Mouse (Mus musculus): ENCODE data around the gene Bnc1. TPM values are rescaled to one million over a fixed set of nuclear protein-coding genes. Genes with fewer than 3 reads are reported as not detected.
A peak's percentile ranks its signal among the peaks of the same experiment; 100 is the strongest.

Bnc1 gene
- polyA plus RNA-seq (2015; fragmentation: Nextera tagmentation; extraction: Ambion mirVana): 0.20 and 0.41 TPM in 2 replicates

GRCm38 (mm10) chr7:81992131-81993061 lies at the start of gene Bnc1:
Bnc1 (minus strand) TSS chr7:81992292.
- Histone ChIP-seq H3K9me3 (ENCODE audit: control insufficient read depth, low read length) (no peaks in the 10 kb centered on the region), H3K4me2 (ENCODE audit: low read length) (peak within 1 kb of the TSS; percentile 88), H3K27me3 (replicated peaks; ENCODE audit: control insufficient read depth, insufficient read depth, low read length) (peaks cover 55% of the 10 kb centered on the region), H3K4me3 (ENCODE audit: low read length) (peak within 1 kb of the TSS; percentile 52), H3K27ac (ENCODE audit: low read depth, low read length) (no peak within 1 kb of the TSS), H3K9ac (ENCODE audit: low read depth, low read length) (peak within 1 kb of the TSS; percentile 57), H3K4me1 (ENCODE audit: control insufficient read depth, insufficient read depth, low read depth, low read length) (peaks cover 10% of the 10 kb centered on the region; the same call in 1 of the 2 replicates), H3K36me3 (ENCODE audit: control insufficient read depth, insufficient read depth, low read length) (no peaks in the 10 kb centered on the region)
- WGBS: under 1% methylated on average over 93 of the region's 105 CpGs
- peak; percentile 61 for ATAC-seq

DNA sequence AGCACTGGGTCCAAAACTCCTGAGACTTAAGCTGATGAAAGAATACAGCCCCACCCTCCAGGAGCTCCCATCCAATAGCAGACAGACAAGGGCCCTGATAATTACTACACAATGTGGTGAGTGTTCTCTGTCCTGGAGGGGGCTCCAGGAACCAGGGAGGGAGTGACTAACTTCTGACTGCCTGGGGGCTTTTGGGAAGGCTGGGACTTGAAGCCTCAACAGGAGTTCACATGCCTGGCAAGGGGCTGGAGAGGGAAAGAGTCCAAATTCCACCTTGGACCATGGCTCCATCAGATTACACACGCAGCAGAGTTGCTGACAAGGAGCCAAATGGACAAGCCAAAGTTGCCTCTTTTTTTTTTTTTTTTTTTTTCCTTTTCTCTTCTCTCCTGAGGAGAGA lies 41.3 kb upstream of the Bnc1 start:
- no peak for ATAC-seq
- H3K9ac ChIP-seq (ENCODE audit: low read depth, low read length): no peak overlapping the region
- no peak overlapping the region for H3K4me2 ChIP-seq (ENCODE audit: low read length)
- no peak overlapping the region for H3K27ac ChIP-seq (ENCODE audit: low read depth, low read length)
- H3K27me3 ChIP-seq (replicated peaks; ENCODE audit: control insufficient read depth, insufficient read depth, low read length): no peaks in the 10 kb centered on the region
- no peaks in the 10 kb centered on the region for H3K9me3 ChIP-seq (ENCODE audit: control insufficient read depth, low read length)
- peaks cover 3% of the 10 kb centered on the region; the same call in 1 of the 2 replicates for H3K4me1 ChIP-seq (ENCODE audit: control insufficient read depth, insufficient read depth, low read depth, low read length)
- H3K36me3 ChIP-seq (ENCODE audit: control insufficient read depth, insufficient read depth, low read length): no peaks in the 10 kb centered on the region
- 43% methylated on average over 1 of the region's 1 CpGs for WGBS
- H3K4me3 ChIP-seq (ENCODE audit: low read length): no peak overlapping the region

DNA sequence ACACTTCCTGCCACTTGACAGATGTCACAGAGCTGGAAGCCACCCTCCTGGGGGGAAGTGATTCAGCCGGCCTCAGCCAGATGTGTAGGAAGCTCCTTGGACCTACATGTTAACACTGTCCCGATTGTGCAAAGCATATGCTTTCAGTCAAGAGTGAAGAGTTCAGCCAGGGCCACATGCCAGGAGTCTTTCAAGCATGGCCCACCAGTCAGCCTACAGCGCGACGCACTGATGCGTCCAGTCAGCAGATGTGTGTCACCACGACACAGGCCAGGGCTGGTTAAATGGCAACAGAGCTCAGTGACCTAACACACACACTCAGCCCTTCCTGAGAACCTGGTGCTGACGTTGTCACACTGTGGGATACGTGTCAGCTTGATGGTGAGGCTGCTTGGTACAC lies 37.6 kb upstream of the Bnc1 start:
- no peaks in the 10 kb centered on the region for H3K36me3 ChIP-seq (ENCODE audit: control insufficient read depth, insufficient read depth, low read length)
- no peaks in the 10 kb centered on the region for H3K9me3 ChIP-seq (ENCODE audit: control insufficient read depth, low read length)
- H3K4me3 ChIP-seq (ENCODE audit: low read length): no peak overlapping the region
- no peak overlapping the region for H3K27ac ChIP-seq (ENCODE audit: low read depth, low read length)
- peaks cover 3% of the 10 kb centered on the region; the same call in 1 of the 2 replicates for H3K4me1 ChIP-seq (ENCODE audit: control insufficient read depth, insufficient read depth, low read depth, low read length)
- no peak overlapping the region for H3K9ac ChIP-seq (ENCODE audit: low read depth, low read length)
- WGBS: 56% methylated on average over 9 of the region's 9 CpGs
- no peaks in the 10 kb centered on the region for H3K27me3 ChIP-seq (replicated peaks; ENCODE audit: control insufficient read depth, insufficient read depth, low read length)
- H3K4me2 ChIP-seq (ENCODE audit: low read length): no peak overlapping the region
- peak; percentile 92 for ATAC-seq

DNA sequence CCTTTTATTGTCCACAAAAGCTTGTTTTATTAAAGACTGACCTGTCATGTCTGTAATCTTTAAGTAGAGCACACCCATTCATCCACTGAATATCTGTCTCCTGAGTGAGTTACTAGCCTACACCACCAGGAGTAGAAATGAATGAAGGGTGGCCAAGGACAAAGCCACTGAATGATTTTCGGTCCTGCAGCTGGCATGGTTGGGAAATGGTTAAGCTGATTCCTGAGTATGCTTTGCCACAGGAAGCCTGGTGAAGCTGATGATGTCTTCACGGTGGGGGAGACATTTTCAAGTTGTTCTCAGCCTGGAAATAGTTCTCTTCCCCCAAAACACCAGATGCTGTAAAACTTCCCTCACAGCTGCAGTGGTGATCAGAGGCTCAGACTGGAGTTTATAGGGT lies 33.7 kb upstream of the Bnc1 start:
- Histone ChIP-seq H3K27ac (ENCODE audit: low read depth, low read length) (no peak overlapping the region), H3K4me3 (ENCODE audit: low read length) (no peak overlapping the region), H3K36me3 (ENCODE audit: control insufficient read depth, insufficient read depth, low read length) (no peaks in the 10 kb centered on the region), H3K27me3 (replicated peaks; ENCODE audit: control insufficient read depth, insufficient read depth, low read length) (no peaks in the 10 kb centered on the region), H3K9ac (ENCODE audit: low read depth, low read length) (no peak overlapping the region), H3K9me3 (ENCODE audit: control insufficient read depth, low read length) (no peaks in the 10 kb centered on the region), H3K4me1 (ENCODE audit: control insufficient read depth, insufficient read depth, low read depth, low read length) (peaks cover 3% of the 10 kb centered on the region; the same call in 1 of the 2 replicates), H3K4me2 (ENCODE audit: low read length) (no peak overlapping the region)
- 70% methylated on average over 2 of the region's 2 CpGs for WGBS
- ATAC-seq: no peak

DNA sequence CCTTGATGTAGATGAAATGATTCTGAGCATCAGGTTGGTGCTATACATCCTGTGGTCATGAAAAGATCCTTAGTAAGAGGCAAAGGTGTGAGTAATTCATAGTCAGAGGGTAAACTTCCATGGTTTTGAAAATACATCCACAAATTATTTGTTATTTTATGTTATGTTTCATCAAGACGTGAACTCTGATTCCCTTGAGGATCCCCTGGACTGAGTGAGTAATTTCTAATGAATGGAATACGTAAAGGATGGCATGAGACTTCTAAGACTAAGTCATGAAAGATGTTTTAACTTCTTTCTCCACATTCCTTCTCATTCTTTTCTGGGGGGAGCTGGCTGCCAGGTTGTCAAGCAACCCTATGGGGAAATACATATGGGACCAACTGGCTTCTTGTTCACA lies 31.6 kb upstream of the Bnc1 start:
- no peak for ATAC-seq
- 85% methylated on average over 2 of the region's 2 CpGs for WGBS
- Histone ChIP-seq H3K27ac (ENCODE audit: low read depth, low read length) (no peak overlapping the region), H3K27me3 (replicated peaks; ENCODE audit: control insufficient read depth, insufficient read depth, low read length) (no peaks in the 10 kb centered on the region), H3K36me3 (ENCODE audit: control insufficient read depth, insufficient read depth, low read length) (no peaks in the 10 kb centered on the region), H3K4me2 (ENCODE audit: low read length) (no peak overlapping the region), H3K4me3 (ENCODE audit: low read length) (no peak overlapping the region), H3K4me1 (ENCODE audit: control insufficient read depth, insufficient read depth, low read depth, low read length) (no peaks in the 10 kb centered on the region), H3K9ac (ENCODE audit: low read depth, low read length) (no peak overlapping the region), H3K9me3 (ENCODE audit: control insufficient read depth, low read length) (no peaks in the 10 kb centered on the region)

DNA sequence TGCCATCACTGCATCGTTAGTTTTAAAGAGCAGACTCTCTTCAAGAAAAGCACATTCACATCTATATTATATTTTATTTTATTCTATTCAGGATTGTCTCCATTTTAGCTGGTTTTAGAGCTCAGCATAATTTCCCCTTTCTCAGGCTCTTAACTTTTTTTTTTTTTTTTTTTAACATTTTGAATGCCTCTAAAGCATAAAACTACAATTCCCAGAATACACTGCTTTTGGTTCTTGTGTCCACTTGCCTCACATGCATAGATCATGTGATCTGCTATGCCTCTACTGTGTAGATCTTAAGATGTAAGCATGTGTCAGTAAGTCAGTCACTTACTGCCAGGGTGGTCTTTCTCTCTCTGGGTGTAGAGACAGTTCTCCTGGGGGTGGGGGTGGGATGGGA lies 30.3 kb upstream of the Bnc1 start:
- Histone ChIP-seq H3K9me3 (ENCODE audit: control insufficient read depth, low read length) (no peaks in the 10 kb centered on the region), H3K4me2 (ENCODE audit: low read length) (no peak overlapping the region), H3K4me1 (ENCODE audit: control insufficient read depth, insufficient read depth, low read depth, low read length) (no peaks in the 10 kb centered on the region; the same call in 1 of the 2 replicates), H3K4me3 (ENCODE audit: low read length) (no peak overlapping the region), H3K27ac (ENCODE audit: low read depth, low read length) (no peak overlapping the region), H3K36me3 (ENCODE audit: control insufficient read depth, insufficient read depth, low read length) (no peaks in the 10 kb centered on the region), H3K27me3 (replicated peaks; ENCODE audit: control insufficient read depth, insufficient read depth, low read length) (no peaks in the 10 kb centered on the region), H3K9ac (ENCODE audit: low read depth, low read length) (no peak overlapping the region)
- WGBS: 91% methylated on average over 1 of the region's 1 CpGs
- ATAC-seq: no peak

GRCm38 (mm10) chr7:82018031-82018430 lies 25.9 kb upstream of the Bnc1 start:
- Histone ChIP-seq H3K36me3 (ENCODE audit: control insufficient read depth, insufficient read depth, low read length) (no peaks in the 10 kb centered on the region), H3K4me2 (ENCODE audit: low read length) (no peak overlapping the region), H3K9me3 (ENCODE audit: control insufficient read depth, low read length) (no peaks in the 10 kb centered on the region), H3K4me3 (ENCODE audit: low read length) (no peak overlapping the region), H3K9ac (ENCODE audit: low read depth, low read length) (no peak overlapping the region), H3K27me3 (replicated peaks; ENCODE audit: control insufficient read depth, insufficient read depth, low read length) (no peaks in the 10 kb centered on the region; the same call in none of the 2 replicates), H3K4me1 (ENCODE audit: control insufficient read depth, insufficient read depth, low read depth, low read length) (peaks cover 7% of the 10 kb centered on the region), H3K27ac (ENCODE audit: low read depth, low read length) (no peak overlapping the region)
- WGBS: 96% methylated on average over 2 of the region's 2 CpGs
- no peak for ATAC-seq

- Histone ChIP-seq H3K4me1 (ENCODE audit: control insufficient read depth, insufficient read depth, low read depth, low read length) (peaks cover 7% of the 10 kb centered on the region), H3K9ac (ENCODE audit: low read depth, low read length) (no peak overlapping the region), H3K9me3 (ENCODE audit: control insufficient read depth, low read length) (no peaks in the 10 kb centered on the region), H3K4me3 (ENCODE audit: low read length) (0 out of 2 replicates have a peak overlapping the region, but pooled peaks have one; percentile 12), H3K27me3 (replicated peaks; ENCODE audit: control insufficient read depth, insufficient read depth, low read length) (no peaks in the 10 kb centered on the region; the same call in none of the 2 replicates), H3K27ac (ENCODE audit: low read depth, low read length) (no peak overlapping the region), H3K4me2 (ENCODE audit: low read length) (peak overlapping the region; percentile 54), H3K36me3 (ENCODE audit: control insufficient read depth, insufficient read depth, low read length) (no peaks in the 10 kb centered on the region)
- WGBS: 7% methylated on average over 25 of the region's 25 CpGs
- ATAC-seq: no peak
These were observed 24.9 kb upstream of the Bnc1 start for GRCm38 (mm10) chr7:82016751-82017710.
